Mouse (Mus musculus): ENCODE measurements around the gene Tmem136.

The Tmem136 gene

DNA sequence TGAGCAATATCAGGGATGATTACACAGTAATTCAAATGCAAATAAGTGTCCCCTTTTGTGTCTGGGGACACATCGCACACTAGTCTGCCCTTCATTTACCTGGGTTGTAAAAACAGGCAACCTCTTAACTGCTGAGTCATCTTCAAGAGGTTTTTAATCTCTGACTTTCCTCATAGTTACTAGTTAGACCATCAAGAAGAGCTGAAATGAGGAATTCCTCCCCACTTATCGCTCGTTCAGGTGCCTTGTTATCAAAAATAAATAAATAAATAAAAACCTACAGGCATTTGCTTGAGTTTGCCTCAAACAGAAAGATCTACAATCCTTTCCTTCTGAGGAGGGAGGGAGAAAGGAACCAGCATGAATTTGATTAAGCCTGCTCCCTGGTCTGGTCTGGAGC, 7.6 kb downstream of the Tmem136 start:
- in situ Hi-C loops (cut with MboI, MseI) = no loop called here

DNA sequence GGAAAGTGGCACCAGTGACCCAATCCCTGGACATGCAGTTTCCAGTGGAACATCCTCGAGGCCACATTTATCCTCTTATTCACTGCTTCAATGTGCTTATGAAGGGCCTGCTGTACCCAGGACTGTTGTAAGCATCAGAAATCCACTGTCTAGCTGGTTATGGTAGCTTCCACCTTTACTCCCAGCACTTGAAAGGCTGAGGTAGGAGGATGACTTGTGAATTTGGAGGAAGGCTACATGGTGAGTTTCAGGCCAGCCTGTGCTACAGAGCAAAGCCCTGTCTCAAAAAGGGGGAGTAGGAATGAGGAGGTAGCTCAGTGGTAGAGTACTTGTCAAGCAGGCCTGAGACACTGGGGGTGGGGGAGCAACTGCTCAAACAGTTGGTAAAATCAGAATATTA, 8.3 kb downstream of the Tmem136 start:
- in situ Hi-C loops (cut with MboI, MseI) = no loop called here

DNA sequence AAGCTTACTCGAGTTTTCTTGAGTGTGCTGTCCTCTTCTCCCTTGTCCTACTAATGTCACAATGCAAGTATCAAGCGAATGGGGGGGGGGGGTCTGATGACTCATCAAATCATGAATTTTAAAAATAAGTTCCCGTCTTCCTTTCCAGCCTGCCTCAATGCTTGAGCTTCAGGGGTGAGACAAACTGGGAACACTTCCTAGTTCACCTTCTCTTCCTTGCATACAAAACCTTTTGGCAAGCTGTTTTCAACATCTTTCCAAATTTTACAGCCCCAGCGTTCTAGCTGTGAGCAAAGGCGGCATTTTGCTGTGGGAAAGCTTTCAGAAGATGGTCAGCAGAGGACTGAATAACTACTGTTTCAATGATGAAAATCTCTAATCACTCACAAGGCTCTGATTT, 8.8 kb downstream of the Tmem136 start:
- in situ Hi-C loops (cut with MboI, MseI) = no loop called here

DNA sequence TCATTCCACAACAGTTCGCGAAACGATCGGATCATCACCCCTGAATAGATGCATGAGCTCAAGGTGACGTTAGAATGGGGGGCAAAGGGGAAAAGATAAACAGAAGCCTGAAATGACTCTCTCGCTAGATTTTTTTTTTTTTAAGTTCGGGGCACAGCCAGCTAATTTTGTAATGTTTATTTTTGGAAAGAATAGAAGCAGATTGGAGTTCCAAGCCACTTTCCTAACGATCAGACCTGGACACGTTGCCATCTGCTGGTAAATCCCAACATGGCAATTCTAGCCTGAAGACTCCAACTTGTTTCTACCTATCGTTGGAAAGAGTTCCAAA, 9.2 kb downstream of the Tmem136 start, which contains the start of gene Arhgef12:
Gene Arhgef12 (minus strand): TSS at position 53 of the 331 bp plus-strand sequence.
- in situ Hi-C loops (cut with MboI, MseI) = no loop called here

DNA sequence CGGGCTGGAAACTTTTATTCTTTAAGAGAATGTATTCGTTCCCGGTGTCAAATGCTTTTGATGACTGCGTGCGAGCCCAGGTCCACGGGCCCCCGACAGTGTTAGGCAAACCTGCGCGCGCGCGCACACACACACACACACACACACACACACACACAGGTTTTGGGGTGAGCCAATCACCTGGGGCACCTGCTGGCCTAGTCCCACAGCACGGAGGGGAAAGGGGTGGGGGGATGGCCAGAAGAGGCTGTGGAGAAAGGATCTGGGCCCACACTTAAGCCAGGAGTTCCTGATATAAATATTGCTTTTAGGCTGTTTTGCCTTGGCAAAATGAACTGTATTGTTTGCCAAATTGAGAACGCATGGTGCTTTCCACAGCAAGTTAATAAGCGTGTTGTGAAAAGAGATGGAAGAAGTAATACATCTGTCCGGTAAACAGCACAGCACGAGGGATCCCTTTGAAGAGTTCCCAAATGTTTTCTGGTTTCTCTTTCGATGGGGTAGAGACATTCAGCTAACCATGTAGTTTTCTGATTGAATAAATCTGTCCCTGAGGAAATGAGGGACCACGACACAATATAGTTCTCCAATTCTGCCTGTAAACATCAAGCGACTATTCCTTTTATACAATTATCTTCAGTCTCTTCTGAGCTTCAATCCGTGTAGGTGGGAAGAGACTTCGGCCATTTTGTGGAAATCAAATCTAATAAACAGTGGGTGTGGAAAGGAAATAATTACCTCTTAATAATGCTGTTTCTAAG, 9.8 kb downstream of the Tmem136 start:
- in situ Hi-C loops (cut with MboI, MseI) = no loop called here

DNA sequence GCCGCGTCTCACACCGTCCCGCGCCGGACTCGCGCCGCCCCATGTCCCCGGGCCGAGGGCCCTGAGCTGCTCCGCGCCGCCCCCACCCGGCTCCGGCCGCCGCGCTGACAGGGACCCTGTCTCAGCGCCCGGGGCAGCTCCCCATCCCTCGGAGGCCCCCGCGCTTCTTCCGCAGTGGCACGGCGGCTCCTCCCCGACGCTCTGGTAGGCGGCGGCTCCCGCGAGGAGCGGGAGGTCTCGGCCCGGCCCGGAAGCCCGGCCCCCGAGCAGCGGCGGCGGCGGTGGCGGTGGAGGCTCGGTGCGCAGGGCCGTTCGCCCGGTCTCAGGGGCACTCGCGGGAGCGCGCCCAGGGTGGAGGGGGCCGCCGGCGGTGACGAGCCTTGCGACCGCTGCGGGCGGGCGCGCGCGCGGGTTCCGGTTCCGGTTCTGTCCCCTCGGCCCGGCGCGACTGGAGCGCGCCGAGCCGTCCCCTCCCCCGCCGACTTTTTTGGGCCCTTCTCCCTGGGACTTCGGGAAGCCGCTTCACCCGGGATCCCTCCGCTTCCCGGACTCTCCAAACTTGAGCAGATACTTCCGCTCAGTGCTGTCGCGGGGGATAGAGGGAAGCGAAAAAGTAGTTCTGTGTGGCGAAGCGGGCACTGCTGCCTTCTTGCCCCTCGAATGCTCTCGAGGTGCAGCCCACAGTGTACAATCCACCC, 10.6 kb downstream of the Tmem136 start:
- in situ Hi-C loops (cut with MboI, MseI) = no loop called here

DNA sequence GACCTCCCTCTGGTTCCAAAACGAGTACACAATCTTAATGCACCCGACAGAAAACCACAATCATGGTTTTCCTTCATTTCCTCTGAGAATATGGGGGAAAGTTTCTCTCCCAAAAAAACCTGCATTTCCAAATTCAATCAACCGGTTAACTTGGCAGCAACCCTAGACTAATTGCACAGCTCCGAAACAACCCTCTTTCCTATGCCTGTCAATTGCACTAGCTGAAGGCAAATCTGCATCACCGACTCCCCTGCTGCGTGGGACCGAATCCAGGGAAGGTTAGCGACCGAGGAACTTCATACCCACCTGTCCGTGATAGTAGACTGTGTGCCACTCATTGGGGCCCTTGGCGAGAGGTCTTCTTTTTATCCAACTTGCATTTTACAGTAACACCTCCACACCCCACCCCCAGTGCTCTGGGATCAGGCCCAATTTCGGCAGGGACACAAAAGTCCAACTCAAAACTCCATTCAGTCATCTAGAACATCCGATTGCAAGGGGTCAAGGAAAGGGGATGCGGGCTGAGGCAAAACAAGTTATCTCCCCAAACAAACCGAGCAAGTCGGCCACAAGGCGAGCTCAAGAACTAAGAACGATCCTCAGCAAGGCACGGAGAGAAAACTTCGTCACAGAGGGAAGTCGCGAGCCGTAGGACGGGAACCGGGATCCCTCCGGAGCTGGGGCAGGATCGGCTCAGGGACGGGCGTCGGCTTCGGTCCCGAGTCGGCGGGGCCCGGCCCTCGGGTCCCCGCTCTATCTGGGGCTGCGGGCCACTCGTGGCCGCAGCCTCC, 11.3 kb downstream of the Tmem136 start:
- in situ Hi-C loops (cut with MboI, MseI) = no loop called here

DNA sequence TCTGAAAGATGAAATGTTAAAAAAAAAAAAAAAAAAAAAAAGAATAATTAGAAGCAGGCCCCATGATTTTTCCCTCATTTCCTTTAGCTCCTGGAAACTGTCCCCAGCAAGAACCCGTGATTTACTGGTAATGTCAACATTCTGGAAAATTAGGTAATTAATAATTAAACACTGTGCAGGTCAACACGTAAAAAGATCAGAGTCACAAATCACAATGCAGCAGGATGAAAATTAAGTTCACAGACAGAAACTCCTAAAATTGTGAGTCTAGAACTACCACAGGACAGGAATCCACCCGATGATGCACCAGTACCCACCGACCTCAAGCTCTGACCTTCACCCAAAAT, 11.9 kb downstream of the Tmem136 start:
- in situ Hi-C loops (cut with MboI, MseI) = no loop called here

DNA sequence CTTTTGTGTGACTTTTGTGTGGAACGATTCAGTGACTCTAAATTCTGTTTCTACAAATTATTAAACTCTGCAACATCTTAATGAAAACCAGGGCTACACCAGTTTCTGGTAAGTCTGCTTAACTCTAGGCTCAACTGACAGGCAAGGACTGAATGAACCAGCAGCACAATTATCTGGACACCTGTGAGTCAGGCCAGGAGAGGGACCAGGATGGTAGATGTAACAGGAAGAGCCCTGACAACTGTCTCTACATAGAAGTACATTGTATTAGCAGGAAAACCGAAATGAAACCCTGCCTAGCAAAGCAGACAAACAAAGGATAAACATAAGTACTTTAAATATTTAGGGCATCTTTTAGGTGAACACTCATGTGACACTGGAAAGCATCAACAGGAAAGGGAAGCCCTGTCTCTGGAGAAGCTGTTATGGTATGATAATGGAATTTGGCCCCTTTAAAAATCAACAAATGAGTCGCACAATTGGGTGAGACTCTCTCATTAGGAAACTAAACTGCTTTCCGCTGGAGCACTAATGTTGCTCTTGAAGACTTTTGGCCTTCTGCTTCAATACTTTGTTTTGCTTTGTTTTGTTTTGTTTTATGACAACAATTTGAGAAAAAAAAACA, 12.6 kb downstream of the Tmem136 start:
- in situ Hi-C loops (cut with MboI, MseI) = no loop called here

DNA sequence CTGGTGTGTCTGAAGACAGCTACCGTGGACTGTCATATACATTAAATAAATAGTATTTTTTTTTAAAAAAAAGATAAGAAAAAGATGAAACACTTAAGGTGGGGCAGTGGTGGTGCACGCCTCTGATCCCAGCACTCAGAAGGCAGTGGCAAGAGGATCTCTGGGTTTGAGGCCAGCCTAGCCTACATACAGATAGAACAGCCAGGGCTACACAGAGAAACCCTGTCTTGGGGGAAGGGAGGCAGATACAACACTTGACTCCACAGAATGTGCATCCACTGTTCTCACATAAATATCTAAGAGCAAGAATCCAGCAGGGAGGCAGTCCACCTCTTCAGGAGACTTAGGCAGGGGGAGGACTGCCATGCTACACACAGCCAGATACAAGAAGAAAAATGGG, 13.4 kb downstream of the Tmem136 start:
- in situ Hi-C loops (cut with MboI, MseI) = no loop called here

DNA sequence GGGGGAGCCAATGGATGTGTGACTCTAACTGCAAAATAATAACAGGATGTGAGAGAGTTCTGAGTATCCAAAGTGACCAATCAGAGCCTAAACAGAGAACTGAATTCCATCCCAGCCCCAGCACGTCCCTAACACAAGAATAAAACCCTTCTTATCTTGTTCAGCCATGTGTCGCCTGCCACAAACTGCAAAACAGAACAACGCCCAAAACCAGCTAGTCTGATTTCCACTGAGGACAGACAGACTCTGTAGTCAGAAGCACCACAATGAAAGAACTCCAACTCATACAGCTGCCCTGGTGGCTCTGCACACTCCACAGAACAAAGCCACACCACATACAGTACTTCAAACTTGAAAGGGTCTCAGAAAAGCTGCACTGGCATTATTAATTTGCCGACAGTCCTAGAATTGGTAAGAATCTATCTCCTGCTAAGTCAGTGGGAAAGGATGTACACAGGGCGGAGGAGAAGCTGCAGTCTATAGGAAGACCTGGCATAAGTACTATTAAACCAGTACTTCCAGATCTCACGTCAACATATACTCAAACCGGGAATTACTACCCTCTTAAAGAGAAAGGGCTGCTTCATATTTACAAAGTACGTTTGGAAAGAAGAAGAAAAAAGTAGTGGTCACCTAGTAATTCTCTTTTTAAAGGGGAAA, 14.3 kb downstream of the Tmem136 start:
- in situ Hi-C loops (cut with MboI, MseI) = no loop called here

DNA sequence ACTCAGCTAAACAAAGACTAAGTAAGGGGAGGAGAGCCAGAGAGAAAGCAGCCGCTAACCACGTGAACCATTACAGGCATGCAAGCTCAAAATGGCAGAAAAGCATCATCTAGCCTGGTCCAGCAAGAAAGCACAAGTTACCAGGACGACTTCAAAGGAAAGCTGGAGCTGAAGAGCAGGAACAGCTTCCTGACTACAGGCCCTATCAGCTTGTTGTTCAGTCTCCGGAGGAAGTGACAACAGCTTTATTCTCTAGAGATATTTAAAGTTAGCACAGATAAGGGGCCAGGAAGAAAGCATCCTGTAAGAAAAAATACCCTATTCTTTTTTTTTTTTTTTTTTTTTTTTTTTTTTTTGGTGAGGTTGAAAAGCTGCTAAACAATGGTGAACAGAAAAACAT, 17.4 kb downstream of the Tmem136 start:
- in situ Hi-C loops (cut with MboI, MseI) = no loop called here

DNA sequence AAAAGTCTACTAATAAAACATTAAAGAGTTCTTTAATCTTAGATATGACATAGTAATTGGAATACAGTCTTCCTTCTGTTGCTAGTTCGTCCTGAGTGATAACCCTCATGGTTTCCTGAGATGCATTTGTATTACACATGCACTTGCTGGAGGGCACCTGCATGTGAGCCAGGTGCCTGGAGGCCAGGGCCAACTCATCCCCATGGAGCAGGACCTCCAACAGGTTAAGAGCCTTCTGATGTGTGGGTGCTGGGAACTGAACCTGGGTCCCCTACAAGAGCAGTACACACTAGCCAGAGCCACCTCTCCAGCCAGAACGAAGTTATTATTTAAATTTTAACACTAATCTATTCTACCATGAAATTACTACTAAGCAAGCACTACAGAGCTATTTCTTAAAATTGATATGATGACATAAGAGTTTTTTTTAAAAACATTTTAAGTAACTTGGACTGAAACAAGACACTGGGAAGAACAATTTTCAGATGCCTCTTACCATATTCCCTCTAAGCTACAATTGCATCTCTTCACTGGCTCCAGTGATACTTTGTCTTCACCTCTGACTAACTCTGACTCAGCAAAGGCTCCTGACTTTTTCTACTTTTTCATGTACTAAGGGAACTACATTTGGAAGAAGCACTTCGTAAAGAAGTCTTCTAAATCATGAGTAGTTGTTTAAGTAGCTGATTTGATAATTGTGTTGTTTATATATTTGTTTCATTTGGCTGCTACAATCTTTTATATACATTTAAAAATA, 18.4 kb downstream of the Tmem136 start:
- in situ Hi-C loops (cut with MboI, MseI) = no loop called here

DNA sequence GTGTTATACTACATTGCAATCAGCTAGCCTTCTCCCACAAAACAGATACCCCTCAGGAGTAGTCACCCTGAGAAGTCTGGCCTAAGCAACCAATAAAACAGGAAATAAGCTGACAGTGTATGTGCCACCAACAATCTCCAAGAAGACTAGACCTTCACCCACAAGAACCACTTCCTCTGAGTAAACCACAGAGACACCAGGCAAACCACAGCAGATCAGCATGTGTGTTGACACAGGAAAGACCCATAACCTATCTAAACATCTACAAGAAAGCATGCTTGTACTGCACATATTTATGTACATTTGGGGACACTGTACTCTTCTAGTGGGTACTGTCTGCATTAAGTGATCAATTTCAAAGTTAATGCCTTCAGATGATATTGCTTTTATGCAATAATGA, 20.0 kb downstream of the Tmem136 start:
- in situ Hi-C loops (cut with MboI, MseI) = no loop called here

DNA sequence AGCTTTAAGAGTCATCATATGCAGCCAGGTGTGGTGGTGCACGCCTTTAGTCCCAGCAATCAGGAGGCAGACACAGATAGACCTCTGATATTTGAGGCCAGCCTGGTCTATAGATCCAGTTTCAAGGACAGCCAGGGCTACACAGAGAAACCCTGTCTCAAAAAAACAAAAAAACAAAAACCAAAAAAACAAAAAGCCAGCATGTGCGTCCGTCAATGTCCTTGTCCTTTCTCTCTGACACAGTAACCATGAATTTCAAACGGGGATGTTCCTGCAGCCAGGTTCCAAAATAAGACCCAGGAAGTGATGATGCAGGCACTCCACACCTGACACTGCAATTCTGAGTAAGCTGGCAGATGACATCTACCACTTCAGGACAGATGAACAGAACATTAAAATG, 21.5 kb downstream of the Tmem136 start:
- in situ Hi-C loops (cut with MboI, MseI) = no loop called here

DNA sequence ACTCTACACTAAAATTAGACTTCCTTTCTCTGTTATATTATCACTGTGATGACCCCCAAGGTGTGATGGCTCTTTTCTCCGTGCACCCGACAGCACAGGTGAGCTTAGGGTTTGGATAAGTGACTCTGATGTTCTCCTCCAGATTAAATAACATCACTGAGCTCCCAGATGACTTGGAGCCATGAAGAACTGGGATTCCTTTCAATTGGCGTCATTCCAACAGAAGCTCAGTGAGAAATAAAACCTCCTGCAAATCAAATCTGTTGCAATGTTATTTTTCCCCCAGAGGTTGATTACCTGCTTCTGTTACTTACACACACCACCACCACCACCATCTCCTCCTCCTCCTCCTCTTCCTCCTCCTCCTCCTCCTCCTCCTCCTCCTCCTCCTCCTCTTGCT, 22.6 kb downstream of the Tmem136 start:
- in situ Hi-C loops (cut with MboI, MseI) = no loop called here

DNA sequence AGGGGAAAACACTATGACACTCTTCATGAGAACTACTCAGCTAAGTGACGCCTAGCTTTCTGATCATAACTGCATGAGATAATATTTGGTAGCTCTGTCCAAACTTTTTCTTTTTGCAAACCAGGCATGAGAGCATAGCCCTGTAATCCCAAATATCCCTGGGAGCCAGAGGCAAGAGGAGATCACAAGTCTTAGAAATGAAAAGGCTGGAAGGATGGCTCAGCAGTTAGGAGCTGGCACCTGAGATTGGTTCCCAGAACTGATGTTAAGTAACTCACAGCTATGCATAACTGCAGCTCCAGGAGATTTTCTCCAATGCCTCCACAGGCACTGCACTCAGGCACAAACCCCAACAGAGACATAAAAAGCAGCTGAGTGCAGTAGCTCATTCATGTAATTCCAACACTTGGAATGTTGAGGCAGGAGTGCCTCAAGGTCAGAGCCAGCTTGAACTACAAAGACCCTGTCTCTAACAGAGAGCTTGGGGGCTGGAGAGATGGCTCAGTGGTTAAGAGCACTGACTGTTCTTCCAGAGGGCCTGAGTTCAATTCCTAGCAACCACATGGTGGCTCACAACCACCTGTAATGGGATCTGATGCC, 30.6 kb downstream of the Tmem136 start:
- in situ Hi-C loops (cut with MboI, MseI) = no loop called here

DNA sequence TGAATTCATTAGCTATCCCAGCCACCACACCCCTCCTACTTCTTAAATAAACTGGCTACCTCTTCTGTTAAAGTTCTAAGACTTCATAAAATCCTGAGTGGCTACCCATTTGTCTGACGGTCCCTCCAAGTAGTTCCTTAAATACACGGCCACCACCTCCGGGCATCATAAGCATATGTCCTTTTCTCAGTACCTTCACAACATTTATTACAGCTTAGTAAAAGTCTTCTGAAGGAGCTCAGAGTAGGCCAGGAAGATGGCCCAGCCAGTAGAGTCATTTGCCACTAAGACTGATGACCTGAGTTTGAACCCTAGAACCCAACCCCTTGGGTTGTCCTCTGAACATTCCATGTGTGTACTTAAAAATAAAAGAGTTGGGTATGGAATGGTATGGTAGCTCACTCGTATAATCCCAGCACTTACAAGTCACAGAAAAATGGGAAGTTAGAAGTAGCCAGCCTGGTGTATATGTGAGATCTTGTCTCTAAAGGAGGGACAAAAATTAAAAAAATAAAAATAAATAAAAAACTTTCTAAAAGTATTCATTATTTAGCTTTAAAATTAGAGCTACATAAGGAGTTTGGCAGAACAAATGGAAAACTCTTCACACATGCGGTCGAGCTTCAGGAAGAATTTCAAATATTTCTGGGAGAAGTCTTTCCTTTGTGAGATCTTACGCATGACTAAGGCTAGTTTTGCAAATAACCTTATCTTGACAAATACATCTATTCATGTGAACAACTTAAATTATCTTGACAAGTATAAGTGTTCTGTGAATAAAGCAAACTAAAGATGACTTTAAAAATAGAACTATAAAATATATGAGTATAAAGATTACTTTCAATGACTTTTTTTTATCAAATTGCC, 31.6 kb downstream of the Tmem136 start:
- in situ Hi-C loops (cut with MboI, MseI) = no loop called here

DNA sequence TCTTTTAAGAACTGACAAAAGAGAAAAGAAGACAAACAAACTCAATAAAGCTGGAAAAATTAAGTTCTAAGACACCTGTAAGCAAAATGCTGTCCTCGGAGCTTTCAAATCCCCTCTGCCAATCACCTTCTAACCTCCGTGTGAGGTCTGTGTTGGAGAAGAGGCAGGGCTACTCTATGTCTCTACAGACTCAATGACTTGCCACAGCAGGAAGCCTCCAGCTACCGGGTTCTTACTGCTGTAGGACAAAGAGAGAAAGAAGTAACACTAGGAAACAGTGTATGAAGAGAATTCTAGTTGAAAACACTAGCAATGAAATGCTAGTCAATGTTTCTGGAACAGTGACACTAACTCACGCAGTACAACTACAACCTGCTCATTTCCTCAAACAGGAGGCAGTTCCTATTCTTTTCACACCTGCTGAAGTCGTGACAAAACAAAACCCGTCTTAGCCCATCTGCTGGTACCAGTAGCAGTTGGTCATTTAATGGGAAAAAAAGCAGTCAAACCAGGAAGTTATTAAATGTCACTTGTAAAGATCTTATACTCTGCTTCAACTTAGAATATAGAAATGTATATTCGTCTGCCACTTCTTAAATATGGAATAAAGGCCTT, 32.8 kb downstream of the Tmem136 start:
- in situ Hi-C loops (cut with MboI, MseI) = no loop called here
